Mouse (Mus musculus) Patski (cell line): Measurements from ENCODE around the gene Creld1. TPM values are rescaled to one million over a fixed set of nuclear protein-coding genes. Genes with fewer than 3 reads are reported as not detected.
A peak's percentile ranks its signal among the peaks of the same experiment; 100 is the strongest.

Experiments used
- ATAC-seq: fragments of 100-300 bp; one replicate; pipeline ENCODE4 v1.8.0; 2021
- CTCF ChIA-PET: fragments of 350-600 bp; sonication (Branson Sonifier 250); formaldehyde crosslinking; loops from one replicate; lab custom pipeline; 2022; ENCODE audit warnings: inconsistent platforms; lab: Charles Lee
- POLR2A ChIA-PET: fragments of 350-600 bp; sonication (Branson Sonifier 250); formaldehyde crosslinking; loops from one replicate; lab custom pipeline; 2022; ENCODE audit warnings: antibody characterized with exemption, inconsistent platforms; lab: Charles Lee
- DNase-seq: peaks from one replicate; pipeline ENCODE4 v3.0.0-alpha.2; 2011; ENCODE audit warnings: low read depth, low spot score
- H3K27me3 ChIP-seq: fragments of 371-371 bp; one replicate; pipeline ENCODE4 v1.5.1; 2021
- CTCF ChIP-seq: fragments of 100-300 bp; IDR thresholded peaks from one replicate; pipeline ENCODE4 v1.5.1; 2021
- in situ Hi-C: fragments of 300-500 bp; cut with MboI; formaldehyde crosslinking; loops from 3 replicates; pipeline ENCODE4 v1.11.1; 2018; ENCODE audit warnings: low pct_unique_long_range_greater_than_20kb, mixed read lengths
- polyA plus RNA-seq: library from polyadenylated mRNA; unstranded; gene quantifications from one replicate; pipeline ENCODE4 v1.2.3, GENCODE M21; 2021

Gene Creld1
- polyA plus RNA-seq, 1 experiment from 2014 or later = 131 TPM

GRCm38 (mm10) chr6:113442442-113443090 lies 40.5 kb upstream of the Creld1 start, which contains the start of gene Jagn1:
Gene Jagn1 (plus strand): TSS chr6:113442569.
- in situ Hi-C loops = loop anchor here (5.0 kb wide), 2 partner anchors 40 to 85 kb away; partner anchors contain the start of gene Creld1
- no peak for TF ChIP-seq CTCF
- ChIA-PET CTCF (interaction anchor here (1.4 to 7.8 kb wide), 3 partner anchors 25 to 90 kb away, joined by 3 to 82 read pairs (median 5); partner anchors contain the start of gene Il17rc), POLR2A (interaction anchor here (1.9 kb wide), 1 partner anchor 28 kb away, joined by 10 read pairs; the partner anchor contains the start of gene Il17rc)
- H3K27me3 ChIP-seq = no peaks in the 10 kb centered on the region
- ATAC-seq = peak; percentile 60
- no peak for DNase-seq

DNA sequence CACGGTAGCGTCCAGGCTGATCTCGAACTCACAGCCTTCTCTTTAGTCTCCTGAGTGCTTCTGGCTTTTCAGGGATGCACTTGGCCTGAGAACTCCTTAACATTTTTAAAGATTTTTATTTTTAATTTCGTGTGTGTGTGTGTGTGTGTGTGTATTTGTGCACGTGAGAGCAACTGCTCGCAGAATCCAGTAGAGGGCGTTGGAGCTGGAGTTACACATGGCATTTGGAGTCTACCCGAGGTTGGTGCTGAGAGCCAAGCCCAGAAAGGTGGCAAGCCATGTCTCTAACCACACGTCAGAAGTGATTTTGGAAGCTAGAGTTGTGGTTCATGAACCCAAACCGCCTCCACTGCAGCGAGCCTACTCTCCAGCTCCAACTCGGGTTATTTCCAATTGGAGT lies 40.0 kb upstream of the Creld1 start:
- in situ Hi-C loops = loop anchor here (5.0 kb wide), 2 partner anchors 39 to 84 kb away; partner anchors contain the start of gene Creld1
- peak; percentile 82 for TF ChIP-seq CTCF
- CTCF ChIA-PET = interaction anchor here (7.8 kb wide), 1 partner anchor 25 kb away, joined by 82 read pairs; the partner anchor contains the start of gene Il17rc
- ATAC-seq = no peak
- POLR2A ChIA-PET = interaction anchor here (1.5 to 1.9 kb wide), 2 partner anchors 27 to 33 kb away, joined by 4 to 10 read pairs; partner anchors contain the start of gene Il17rc
- H3K27me3 ChIP-seq = no peaks in the 10 kb centered on the region
- no peak for DNase-seq

DNA sequence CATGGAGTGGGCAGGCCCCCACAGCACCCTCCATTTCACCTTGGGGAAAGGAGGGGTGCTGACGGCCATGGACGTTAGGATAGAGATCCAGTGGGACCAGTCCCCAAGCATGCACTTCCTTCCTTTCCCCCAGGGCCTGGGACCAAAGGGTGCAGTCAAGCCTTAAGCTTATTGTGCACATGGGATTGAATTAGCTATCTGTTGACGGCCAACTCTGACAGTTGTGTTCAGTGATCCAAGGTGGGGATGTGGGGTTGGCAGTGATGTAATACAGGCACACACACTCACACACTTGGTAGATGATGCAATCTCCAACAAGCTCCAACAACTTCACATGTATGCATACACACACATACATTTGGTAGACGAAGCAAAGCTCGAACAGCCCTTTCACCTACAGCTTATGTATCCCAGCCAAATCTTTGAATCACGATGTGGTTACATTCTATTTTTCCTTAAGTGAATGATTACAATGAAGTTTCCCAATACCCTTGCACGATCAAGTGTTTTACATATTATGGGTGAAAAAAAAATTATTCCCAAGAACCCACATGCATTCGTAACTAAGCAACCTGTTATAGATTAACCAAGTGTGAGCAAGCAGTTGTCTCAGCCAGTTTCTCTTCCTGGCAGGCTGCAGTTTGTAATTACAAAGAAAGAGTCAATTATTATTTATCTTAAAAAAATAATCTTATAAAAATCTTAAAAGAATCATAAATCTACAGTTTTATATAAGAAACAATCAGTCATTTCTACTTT lies 38.7 kb upstream of the Creld1 start:
- CTCF ChIA-PET = interaction anchor here (1.0 to 7.8 kb wide), 2 partner anchors 23 to 43 kb away, joined by 3 to 82 read pairs; partner anchors contain the start of gene Il17rc
- in situ Hi-C loops = loop anchor here (5.0 kb wide), 2 partner anchors 38 to 83 kb away; partner anchors contain the start of gene Creld1
- no peaks in the 10 kb centered on the region for H3K27me3 ChIP-seq
- peak; percentile 11 for ATAC-seq
- POLR2A ChIA-PET = interaction anchor here (1.1 to 1.5 kb wide), 3 partner anchors 22 to 36 kb away, joined by 4 to 6 read pairs (median 5); no protein-coding TSS in a partner anchor
- TF ChIP-seq CTCF = no peak
- peak; percentile 49 for DNase-seq

- ATAC-seq = no peak
- in situ Hi-C loops = no loop called here
- CTCF ChIA-PET = no interaction called here
- no peak for DNase-seq
- no peaks in the 10 kb centered on the region for H3K27me3 ChIP-seq
- no peak for TF ChIP-seq CTCF
- POLR2A ChIA-PET = interaction anchor here (1.4 kb wide), 1 partner anchor 11 kb away, joined by 3 read pairs; the partner anchor contains the start of gene Il17re
Measured at GRCm38 (mm10) chr6:113447639-113448038, 35.5 kb upstream of the Creld1 start.

DNA sequence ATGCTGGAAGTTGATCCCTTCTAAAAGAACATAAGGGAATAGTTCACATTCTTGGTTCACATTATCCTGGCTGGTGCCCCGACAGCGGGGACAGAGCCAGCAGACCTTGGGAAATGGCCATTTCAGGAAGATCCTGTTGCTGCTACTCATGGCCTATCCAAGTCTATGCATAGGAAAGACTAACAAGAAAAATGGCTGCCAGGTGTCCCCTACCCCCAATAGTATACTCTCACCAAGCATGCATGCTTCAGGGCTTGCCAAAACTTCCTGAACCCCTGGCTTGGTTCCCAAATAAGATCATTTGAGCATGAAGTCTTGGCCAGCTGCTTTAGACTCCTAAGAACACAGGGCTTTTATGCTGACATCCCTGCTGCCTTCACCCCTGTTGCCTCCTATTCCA lies 31.3 kb upstream of the Creld1 start:
- in situ Hi-C loops = no loop called here
- no peak for DNase-seq
- peak; percentile 53 for ATAC-seq
- POLR2A ChIA-PET = interaction anchor here (0.6 kb wide), 1 partner anchor 15 kb away, joined by 3 read pairs; no protein-coding TSS in a partner anchor
- TF ChIP-seq CTCF = no peak
- CTCF ChIA-PET = interaction anchor here (0.9 to 1.6 kb wide), 5 partner anchors 11 to 30 kb away, joined by 3 to 5 read pairs (median 4); no protein-coding TSS in a partner anchor
- no peaks in the 10 kb centered on the region for H3K27me3 ChIP-seq

GRCm38 (mm10) chr6:113455007-113455406 lies 28.1 kb upstream of the Creld1 start:
- ChIA-PET CTCF (no interaction called here), POLR2A (interaction anchor here (0.7 kb wide), 1 partner anchor 48 kb away, joined by 5 read pairs; no protein-coding TSS in a partner anchor)
- ATAC-seq (no peak), DNase-seq (no peak)
- H3K27me3 ChIP-seq = no peaks in the 10 kb centered on the region
- in situ Hi-C loops = no loop called here
- TF ChIP-seq CTCF = no peak

DNA sequence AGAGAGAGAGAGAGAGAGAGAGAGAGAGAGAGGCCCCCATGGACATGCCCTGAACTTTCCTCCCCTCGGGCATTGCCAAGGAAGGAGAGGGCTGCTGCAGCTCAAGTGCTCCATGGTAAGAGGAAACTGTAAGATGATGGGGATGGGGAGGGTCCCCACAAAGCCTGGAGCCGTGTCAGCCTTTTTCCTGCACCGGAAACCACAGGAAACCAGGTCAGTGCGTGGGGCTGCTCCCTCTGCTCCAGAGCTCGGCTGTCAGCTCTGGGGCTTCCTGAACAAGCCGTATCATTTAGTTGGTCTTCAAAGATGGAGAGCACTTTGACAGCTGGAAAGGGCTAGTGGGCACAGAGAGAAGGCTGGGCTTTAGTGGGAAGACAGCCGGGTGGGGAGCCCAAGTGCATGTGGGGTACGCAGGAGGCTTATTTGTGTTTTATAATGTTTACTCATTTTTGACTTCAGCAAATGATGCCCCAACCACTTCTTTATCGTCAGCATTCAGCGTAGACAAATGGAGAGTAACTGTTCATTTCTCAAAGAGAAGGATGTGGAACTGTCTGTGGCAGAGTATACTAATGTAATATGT lies 25.1 kb upstream of the Creld1 start, which contains the start of gene Il17re:
Il17re (plus strand) TSS at position 533 of the 583 bp plus-strand sequence.
- ATAC-seq (no peak), DNase-seq (no peak)
- POLR2A ChIA-PET = interaction anchor here (0.6 to 1.5 kb wide), 2 partner anchors 10 to 68 kb away, joined by 3 read pairs; no protein-coding TSS in a partner anchor
- CTCF ChIA-PET = interaction anchor here (2.6 kb wide), 1 partner anchor 10 kb away, joined by 10 read pairs; no protein-coding TSS in a partner anchor
- H3K27me3 ChIP-seq = no peaks in the 10 kb centered on the region
- in situ Hi-C loops = no loop called here
- no peak for TF ChIP-seq CTCF

- ChIA-PET CTCF (interaction anchor here (2.6 kb wide), 1 partner anchor 9 kb away, joined by 10 read pairs; no protein-coding TSS in a partner anchor), POLR2A (interaction anchor here (1.5 kb wide), 1 partner anchor 11 kb away, joined by 3 read pairs; no protein-coding TSS in a partner anchor)
- in situ Hi-C loops = no loop called here
- no peaks in the 10 kb centered on the region for H3K27me3 ChIP-seq
- ATAC-seq = no peak
- DNase-seq = no peak
- TF ChIP-seq CTCF = no peak
Measured at GRCm38 (mm10) chr6:113458635-113459034, 24.5 kb upstream of the Creld1 start.

DNA sequence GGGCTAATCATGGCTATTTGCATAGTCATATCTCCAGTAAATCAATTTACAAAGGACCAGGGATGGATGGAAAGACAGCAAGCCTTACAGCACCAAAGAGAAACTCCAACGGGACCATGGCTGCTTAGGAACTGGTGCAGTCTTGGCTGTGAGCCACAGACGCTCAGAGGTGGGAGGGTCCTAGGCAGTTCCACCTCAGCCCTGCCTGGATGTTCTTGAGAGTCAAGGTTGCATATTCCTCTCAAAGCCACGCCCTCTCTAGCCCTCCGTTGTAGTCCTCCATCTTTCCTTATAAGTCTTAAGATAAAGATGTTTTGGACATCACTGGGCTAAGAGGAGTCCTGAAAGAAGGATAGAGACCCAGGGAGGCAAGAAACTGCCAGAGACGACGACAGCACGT lies 19.1 kb upstream of the Creld1 start:
- H3K27me3 ChIP-seq = no peaks in the 10 kb centered on the region
- in situ Hi-C loops = no loop called here
- CTCF ChIA-PET = interaction anchor here (2.1 to 10.3 kb wide), 2 partner anchors 12 to 21 kb away, joined by 5 to 82 read pairs; partner anchors contain the start of gene Jagn1

More for the DNA sequence above, 19.1 kb upstream of the Creld1 start:
- no peak for TF ChIP-seq CTCF
- no peak for ATAC-seq
- POLR2A ChIA-PET = no interaction called here
- no peak for DNase-seq
